ENCODE assay signal across 12 mouse cellular contexts in genomic region chr13:12412016-12412415, GRCm38 (mm10). TPM values are rescaled to one million over a fixed set of nuclear protein-coding genes. Genes with fewer than 3 reads are reported as not detected.
A peak's percentile ranks its signal among the peaks of the same experiment; 100 is the strongest.
DNase-seq lines count a peak whose midpoint lies in the region; ATAC-seq and TF ChIP-seq lines count a peak whose summit lies in the region.
"Had no signal": no experiment of that assay in that cellular context is flagged by ENCODE, and none has a peak within 500 bp of the region (broad histone marks: within the 10 kb centered on the region; RNA-seq: fewer than 3 reads in every experiment).

No protein-coding gene starts in this region.

- H3K4me3 ChIP-seq in midbrain, embryonic 11.5 days (ENCODE audit: low read depth, low read length): no peak overlapping the region
- H3K4me3 ChIP-seq in midbrain, embryonic 14.5 days (replicated peaks; ENCODE audit: low read depth, low read length): no peak overlapping the region
- H3K4me3 ChIP-seq in liver, postnatal 0 days (ENCODE audit: low read depth, low read length): no peak overlapping the region
- no peak overlapping the region for H3K4me3 ChIP-seq in hindbrain, embryonic 16.5 days (ENCODE audit: low read length)
- H3K4me3 ChIP-seq: limb, embryonic 13.5 days; neural tube, embryonic 12.5 days had no signal

- 91% methylated on average over 8 of the region's 8 CpGs for WGBS in midbrain, embryonic 11.5 days
- 93% methylated on average over 8 of the region's 8 CpGs for WGBS in midbrain, embryonic 14.5 days
- 28% methylated on average over 8 of the region's 8 CpGs for WGBS in liver, postnatal 0 days (ENCODE audit: insufficient replicate concordance)
- WGBS in hindbrain, embryonic 16.5 days: 89% methylated on average over 8 of the region's 8 CpGs

- no peaks in the 10 kb centered on the region for H3K4me1 ChIP-seq in midbrain, embryonic 11.5 days (ENCODE audit: control insufficient read depth, insufficient read depth, low read length)
- H3K4me1 ChIP-seq in midbrain, embryonic 14.5 days (ENCODE audit: control insufficient read depth, insufficient read depth, low read length): no peaks in the 10 kb centered on the region
- no peaks in the 10 kb centered on the region; the same call in 1 of the 2 replicates for H3K4me1 ChIP-seq in liver, postnatal 0 days (ENCODE audit: insufficient read depth)
- H3K4me1 ChIP-seq in hindbrain, embryonic 16.5 days (ENCODE audit: control insufficient read depth, insufficient read depth, low read depth, low read length): no peaks in the 10 kb centered on the region
- H3K4me1 ChIP-seq: limb, embryonic 13.5 days; neural tube, embryonic 12.5 days had no signal

- peak; percentile 17 for DNase-seq in adrenal gland, adult 2 months
- no peak for DNase-seq in adrenal gland, postnatal 14 days
- peak; percentile 75 for DNase-seq in midbrain, embryonic 11.5 days (ENCODE audit: low spot score, missing footprints)
- no peak for DNase-seq in midbrain, embryonic 14.5 days
- DNase-seq in liver, postnatal 0 days: peak; percentile 48
- peak; percentile 51 for DNase-seq in telencephalon, adult 2 months (ENCODE audit: low read depth, low spot score)
- DNase-seq in thymus, postnatal 10 days (ENCODE audit: low spot score in 2 of 2): no peak
- DNase-seq: cerebellum, adult 11-12 months had no signal

- H3K36me3 ChIP-seq in midbrain, embryonic 11.5 days (ENCODE audit: control insufficient read depth, insufficient read depth, low read length): peaks cover 16% of the 10 kb centered on the region; the same call in 1 of the 2 replicates
- H3K36me3 ChIP-seq in midbrain, embryonic 14.5 days (ENCODE audit: control insufficient read depth, insufficient read depth, low read length): peaks cover 88% of the 10 kb centered on the region
- peaks cover 54% of the 10 kb centered on the region for H3K36me3 ChIP-seq in liver, postnatal 0 days (replicated peaks; ENCODE audit: insufficient read depth, low read length)
- H3K36me3 ChIP-seq in hindbrain, embryonic 16.5 days (ENCODE audit: control insufficient read depth, insufficient read depth, low read length): peaks cover 35% of the 10 kb centered on the region

- H3K27ac ChIP-seq in midbrain, embryonic 11.5 days (ENCODE audit: low read depth, low read length): no peak overlapping the region
- H3K27ac ChIP-seq in midbrain, embryonic 14.5 days (replicated peaks; ENCODE audit: low read depth, low read length): no peak overlapping the region
- H3K27ac ChIP-seq in liver, postnatal 0 days (ENCODE audit: low read depth): peak overlapping the region; percentile 48; the same call in 1 of the 2 replicates
- no peak overlapping the region for H3K27ac ChIP-seq in hindbrain, embryonic 16.5 days (ENCODE audit: low read depth, low read length)
- H3K27ac ChIP-seq: kidney, postnatal 0 days; limb, embryonic 13.5 days; neural tube, embryonic 12.5 days had no signal

- H3K27me3 ChIP-seq in midbrain, embryonic 11.5 days (ENCODE audit: control insufficient read depth, insufficient read depth, low read length): no peaks in the 10 kb centered on the region
- no peaks in the 10 kb centered on the region for H3K27me3 ChIP-seq in midbrain, embryonic 14.5 days (ENCODE audit: control insufficient read depth, insufficient read depth, low read length)
- no peaks in the 10 kb centered on the region for H3K27me3 ChIP-seq in liver, postnatal 0 days (ENCODE audit: insufficient read depth, low read length)
- no peaks in the 10 kb centered on the region for H3K27me3 ChIP-seq in hindbrain, embryonic 16.5 days (replicated peaks; ENCODE audit: control insufficient read depth, insufficient read depth, low read length)
- H3K27me3 ChIP-seq: limb, embryonic 13.5 days; neural tube, embryonic 12.5 days had no signal

- TF ChIP-seq EP300 in liver, postnatal 0 days (IDR thresholded peaks at IDR 0.05; ENCODE audit: low read depth): peak; percentile 68

- H3K4me2 ChIP-seq in midbrain, embryonic 11.5 days: no peak overlapping the region
- H3K4me2 ChIP-seq in midbrain, embryonic 14.5 days (ENCODE audit: low read length): no peak overlapping the region
- no peak overlapping the region for H3K4me2 ChIP-seq in liver, postnatal 0 days (ENCODE audit: low read depth, low read length)
- H3K4me2 ChIP-seq in hindbrain, embryonic 16.5 days (ENCODE audit: low read length): no peak overlapping the region
- H3K4me2 ChIP-seq: limb, embryonic 13.5 days; neural tube, embryonic 12.5 days had no signal

- no peak overlapping the region for H3K9ac ChIP-seq in midbrain, embryonic 11.5 days (ENCODE audit: low read length)
- H3K9ac ChIP-seq in midbrain, embryonic 14.5 days (replicated peaks; ENCODE audit: low read length): no peak overlapping the region
- H3K9ac ChIP-seq in liver, postnatal 0 days (replicated peaks): no peak overlapping the region
- H3K9ac ChIP-seq in hindbrain, embryonic 16.5 days (ENCODE audit: low read depth, low read length): no peak overlapping the region
- H3K9ac ChIP-seq: limb, embryonic 13.5 days; neural tube, embryonic 12.5 days had no signal

- TF ChIP-seq CTCF in liver, postnatal 0 days (IDR thresholded peaks at IDR 0.05; ENCODE audit: low read depth): no peak

- no peak for ATAC-seq in midbrain, embryonic 11.5 days (ENCODE audit: low FRiP score)
- ATAC-seq in midbrain, embryonic 14.5 days (ENCODE audit: low FRiP score, low TSS enrichment): no peak
- peak; percentile 80 for ATAC-seq in liver, postnatal 0 days
- no peak for ATAC-seq in hindbrain, embryonic 16.5 days

- no peaks in the 10 kb centered on the region for H3K9me3 ChIP-seq in midbrain, embryonic 11.5 days (ENCODE audit: control insufficient read depth, low read length)
- no peaks in the 10 kb centered on the region for H3K9me3 ChIP-seq in midbrain, embryonic 14.5 days (ENCODE audit: control insufficient read depth, low read length)
- H3K9me3 ChIP-seq in liver, postnatal 0 days (ENCODE audit: low read length): no peaks in the 10 kb centered on the region
- no peaks in the 10 kb centered on the region for H3K9me3 ChIP-seq in hindbrain, embryonic 16.5 days (ENCODE audit: control insufficient read depth, low read length)
- H3K9me3 ChIP-seq: limb, embryonic 13.5 days; neural tube, embryonic 12.5 days had no signal

RNA-seq across cellular contexts. Expression of gene Heatr1, which starts 17.2 kb away (rescaled TPM):
- total RNA-seq in adrenal gland, adult 2 months (2021): 10 to 100 TPM; 38.7 to 61.9 TPM
- 13.2 and 13.7 TPM in 2 replicates for polyA plus RNA-seq in adrenal gland, adult 2 months (2012; rRNA removed)
- total RNA-seq in adrenal gland, postnatal 14 days (2021): 39.8 and 42.6 TPM in 2 replicates
- polyA plus RNA-seq in midbrain, embryonic 11.5 days (2014; fragmentation: Nextera tagmentation; extraction: Ambion mirVana): 35.5 and 36.3 TPM in 2 replicates
- polyA plus RNA-seq in midbrain, embryonic 14.5 days (2014; fragmentation: Nextera tagmentation; extraction: Ambion mirVana): 16.5 and 21.1 TPM in 2 replicates
- 5.0 and 5.4 TPM in 2 replicates for polyA plus RNA-seq in liver, postnatal 0 days (2015; fragmentation: Nextera tagmentation; extraction: Ambion mirVana)
- 10.5 and 11.7 TPM in 2 replicates for polyA plus RNA-seq in hindbrain, embryonic 16.5 days (2015; fragmentation: Nextera tagmentation; extraction: Ambion mirVana)

RNA-seq across cellular contexts. Expression of gene Lgals8, which starts 52.7 kb away (rescaled TPM):
- total RNA-seq in adrenal gland, adult 2 months (2021): 10 to 100 TPM; 73.3 to 87.4 TPM
- polyA plus RNA-seq in adrenal gland, adult 2 months (2012; rRNA removed): 15.6 and 16.5 TPM in 2 replicates
- 59.3 and 67.7 TPM in 2 replicates for total RNA-seq in adrenal gland, postnatal 14 days (2021)
- polyA plus RNA-seq in midbrain, embryonic 11.5 days (2014; fragmentation: Nextera tagmentation; extraction: Ambion mirVana): 10.5 and 13.8 TPM in 2 replicates
- polyA plus RNA-seq in midbrain, embryonic 14.5 days (2014; fragmentation: Nextera tagmentation; extraction: Ambion mirVana): 16.5 and 19.7 TPM in 2 replicates
- 16.2 and 16.5 TPM in 2 replicates for polyA plus RNA-seq in liver, postnatal 0 days (2015; fragmentation: Nextera tagmentation; extraction: Ambion mirVana)
- 26.0 and 28.2 TPM in 2 replicates for polyA plus RNA-seq in hindbrain, embryonic 16.5 days (2015; fragmentation: Nextera tagmentation; extraction: Ambion mirVana)

Comparison
In these comparisons a context has a peak if more than half of its experiments do, and no peak if none do; other contexts are left out.
1. DNase-seq: peak in adrenal gland, adult 2 months (single experiment), midbrain, embryonic 11.5 days (single experiment), liver, postnatal 0 days (single experiment) and telencephalon, adult 2 months (single experiment); none in adrenal gland, postnatal 14 days (single experiment), midbrain, embryonic 14.5 days (single experiment) and thymus, postnatal 10 days (0 of 2).